Mouse (Mus musculus) ES-E14 (cell line): ENCODE results near the gene Plxna2. TPM values are rescaled to one million over a fixed set of nuclear protein-coding genes. Genes with fewer than 3 reads are reported as not detected.

ENCODE experiments used
- DNase-seq: peaks from one replicate; pipeline ENCODE4 v3.0.0-alpha.2; 2013; ENCODE audit warnings: low read depth, low spot score
- H3K27ac ChIP-seq: 2 replicates; pipeline ENCODE4 v1.5.1; 2012; ENCODE audit warnings: low read depth, mild to moderate bottlenecking, low read length, moderate library complexity, mixed read lengths; ENCODE audit not compliant: poor library complexity, insufficient read depth, severe bottlenecking
- H3K36me3 ChIP-seq: 2 replicates; pipeline ENCODE4 v1.6.1; 2012; ENCODE audit warnings: mild to moderate bottlenecking, low read length, moderate library complexity, mixed read lengths; ENCODE audit not compliant: control insufficient read depth, poor library complexity, insufficient read depth, severe bottlenecking
- H3K4me1 ChIP-seq, 2 experiments: fragments of 150-350 bp in 1 of 2; sonication (generic) in 1 of 2; 2 replicates each; pipeline ENCODE4 v1.6.1; 2012; ENCODE audit warnings: low read length in 2 of 2, mild to moderate bottlenecking in 1 of 2, mixed read lengths in 1 of 2; ENCODE audit not compliant: control insufficient read depth in 2 of 2, insufficient read depth in 2 of 2, poor library complexity in 1 of 2
- H3K4me3 ChIP-seq, 2 experiments: fragments of 150-350 bp in 1 of 2; sonication (generic) in 1 of 2; 2 replicates each; pipeline ENCODE4 v1.5.1; 2012; ENCODE audit warnings: low read length in 2 of 2, low read depth in 1 of 2, mild to moderate bottlenecking in 1 of 2, mixed read lengths in 1 of 2; ENCODE audit not compliant: insufficient read depth in 1 of 2, poor library complexity in 1 of 2, severe bottlenecking in 1 of 2
- H3K9ac ChIP-seq: 2 replicates; pipeline ENCODE4 v1.6.1; 2012; ENCODE audit warnings: low read depth, mild to moderate bottlenecking, low read length, mixed read lengths; ENCODE audit not compliant: poor library complexity, insufficient read depth, severe bottlenecking
- H3K9me3 ChIP-seq: fragments of 150-350 bp; sonication (generic); 2 replicates; pipeline ENCODE4 v1.6.1; 2012; ENCODE audit warnings: low read depth, mild to moderate bottlenecking, low read length; ENCODE audit not compliant: control insufficient read depth, insufficient read depth
- CHD2 ChIP-seq: IDR thresholded peaks from 2 replicates; pipeline ENCODE4 v1.6.1; 2014; ENCODE audit warnings: mild to moderate bottlenecking, low read depth, low read length, inconsistent platforms
- HCFC1 ChIP-seq: IDR thresholded peaks from 2 replicates; pipeline ENCODE4 v1.6.1; 2012; ENCODE audit warnings: low read length, inconsistent platforms, borderline replicate concordance; ENCODE audit not compliant: insufficient read depth
- MAFK ChIP-seq: IDR thresholded peaks from 2 replicates; pipeline ENCODE4 v1.6.1; 2014; ENCODE audit warnings: mild to moderate bottlenecking, low read depth, low read length, inconsistent platforms; ENCODE audit not compliant: insufficient read depth
- ZC3H11A ChIP-seq: IDR thresholded peaks from 2 replicates; pipeline ENCODE4 v1.6.1; 2012; ENCODE audit warnings: low read depth, mild to moderate bottlenecking, inconsistent platforms, low read length, borderline replicate concordance
- ZNF384 ChIP-seq: IDR thresholded peaks from 2 replicates; pipeline ENCODE4 v1.6.1; 2012; ENCODE audit warnings: low read depth, low read length, inconsistent platforms
- in situ Hi-C, 2 experiments: fragments of 600-800 bp; cut with MboI; formaldehyde crosslinking; loops; one replicate each; pipeline ENCODE4 v1.15.1; 2025; ENCODE audit warnings: low sequenced_read_pairs in 2 of 2, inconsistent platforms in 1 of 2; ENCODE audit not compliant: unreplicated experiment in 2 of 2
- total RNA-seq: library from RNA; depleted of rRNA; stranded (reverse); fragments of 300-350 nt; gene quantifications from 2 replicates; pipeline ENCODE4 v1.2.3, GENCODE M21; 2012

Gene Plxna2
- total RNA-seq, 1 experiment: 3.9 TPM

- Histone ChIP-seq H3K27ac (no peak overlapping the region), H3K36me3 (no peaks in the 10 kb centered on the region), H3K9ac (no peak overlapping the region), H3K4me3 (no peak overlapping the region), H3K4me1 (no peaks in the 10 kb centered on the region), H3K9me3 (no peaks in the 10 kb centered on the region)
- TF ChIP-seq CHD2: no peak
- no peak for TF ChIP-seq MAFK
- no peak for TF ChIP-seq ZC3H11A
- no peak for TF ChIP-seq ZNF384
- no peak for TF ChIP-seq HCFC1
- in situ Hi-C loops: no loop called here
- no peak for DNase-seq
These were observed 53.9 kb downstream of the Plxna2 start for GRCm38 (mm10) chr1:194671783-194672524.

GRCm38 (mm10) chr1:194672525-194672894 is 54.5 kb downstream of the Plxna2 start:
- in situ Hi-C loops: no loop called here
- TF ChIP-seq MAFK (no peak), ZNF384 (no peak), HCFC1 (no peak), CHD2 (no peak), ZC3H11A (no peak)
- H3K4me3 ChIP-seq: no peak overlapping the region

GRCm38 (mm10) chr1:194673229-194673628 is 55.2 kb downstream of the Plxna2 start:
- H3K36me3 ChIP-seq: no peaks in the 10 kb centered on the region
- H3K4me3 ChIP-seq: no peak overlapping the region
- H3K9ac ChIP-seq: no peak overlapping the region
- H3K9me3 ChIP-seq: no peaks in the 10 kb centered on the region
- in situ Hi-C loops: no loop called here
- DNase-seq: no peak
- TF ChIP-seq HCFC1 (no peak), ZC3H11A (no peak), ZNF384 (no peak), MAFK (no peak), CHD2 (no peak)
- no peak overlapping the region for H3K27ac ChIP-seq
- H3K4me1 ChIP-seq: no peaks in the 10 kb centered on the region

More at GRCm38 (mm10) chr1:194672525-194672894, 54.5 kb downstream of the Plxna2 start:
- Histone ChIP-seq H3K36me3 (no peaks in the 10 kb centered on the region), H3K27ac (no peak overlapping the region), H3K9ac (no peak overlapping the region), H3K9me3 (no peaks in the 10 kb centered on the region), H3K4me1 (no peaks in the 10 kb centered on the region)
- DNase-seq: no peak

GRCm38 (mm10) chr1:194675106-194675890 is 57.3 kb downstream of the Plxna2 start:
- TF ChIP-seq HCFC1: no peak
- no peak for TF ChIP-seq CHD2
- no peak for TF ChIP-seq MAFK
- TF ChIP-seq ZNF384: no peak
- TF ChIP-seq ZC3H11A: no peak
- no peaks in the 10 kb centered on the region for H3K4me1 ChIP-seq

More at GRCm38 (mm10) chr1:194675106-194675890, 57.3 kb downstream of the Plxna2 start:
- no peak overlapping the region for H3K9ac ChIP-seq
- H3K9me3 ChIP-seq: no peaks in the 10 kb centered on the region
- H3K27ac ChIP-seq: no peak overlapping the region
- in situ Hi-C loops: no loop called here
- no peak for DNase-seq
- no peak overlapping the region for H3K4me3 ChIP-seq
- no peaks in the 10 kb centered on the region for H3K36me3 ChIP-seq
